Mouse (Mus musculus): Measurements from ENCODE around the gene Lbh. TPM values are rescaled to one million over a fixed set of nuclear protein-coding genes. Genes with fewer than 3 reads are reported as not detected.

Gene Lbh
- polyA plus RNA-seq, 1 experiment: 0.10 TPM

- TF ChIP-seq TAL1 (IDR thresholded peaks at IDR 0.05; ENCODE audit: low read length) (no peak), GATA1 (IDR thresholded peaks at IDR 0.05; ENCODE audit: low read length) (no peak)
- H3K9me3 ChIP-seq (ENCODE audit: control insufficient read depth, low read length): no peaks in the 10 kb centered on the region
- no peaks in the 10 kb centered on the region for H3K4me1 ChIP-seq (ENCODE audit: control insufficient read depth)
- H3K36me3 ChIP-seq (ENCODE audit: control insufficient read depth): no peaks in the 10 kb centered on the region
- no peaks in the 10 kb centered on the region for H3K27me3 ChIP-seq (ENCODE audit: control insufficient read depth)
- no peak overlapping the region for H3K4me3 ChIP-seq (replicated peaks)
These were observed 15.0 kb downstream of the Lbh start for GRCm38 (mm10) chr17:72933116-72933515.

- H3K4me1 ChIP-seq (ENCODE audit: control insufficient read depth): no peaks in the 10 kb centered on the region
- no peaks in the 10 kb centered on the region for H3K36me3 ChIP-seq (ENCODE audit: control insufficient read depth)
- no peak overlapping the region for H3K4me3 ChIP-seq (replicated peaks)
- no peaks in the 10 kb centered on the region for H3K27me3 ChIP-seq (ENCODE audit: control insufficient read depth)
- TF ChIP-seq GATA1 (IDR thresholded peaks at IDR 0.05; ENCODE audit: low read length): no peak
- no peaks in the 10 kb centered on the region for H3K9me3 ChIP-seq (ENCODE audit: control insufficient read depth, low read length)
These were observed 16.0 kb downstream of the Lbh start for GRCm38 (mm10) chr17:72934146-72934545.

- Histone ChIP-seq H3K4me3 (replicated peaks) (no peak overlapping the region), H3K27me3 (ENCODE audit: control insufficient read depth) (no peaks in the 10 kb centered on the region), H3K4me1 (ENCODE audit: control insufficient read depth) (no peaks in the 10 kb centered on the region), H3K9me3 (ENCODE audit: control insufficient read depth, low read length) (no peaks in the 10 kb centered on the region), H3K36me3 (ENCODE audit: control insufficient read depth) (no peaks in the 10 kb centered on the region)
- TF ChIP-seq GATA1 (IDR thresholded peaks at IDR 0.05; ENCODE audit: low read length): no peak
- TF ChIP-seq TAL1 (IDR thresholded peaks at IDR 0.05; ENCODE audit: low read length): no peak
These were observed 16.5 kb downstream of the Lbh start for GRCm38 (mm10) chr17:72934653-72935052.

- no peak for TF ChIP-seq GATA1 (IDR thresholded peaks at IDR 0.05; ENCODE audit: low read length)
- no peak for TF ChIP-seq TAL1 (IDR thresholded peaks at IDR 0.05; ENCODE audit: low read length)
- Histone ChIP-seq H3K4me1 (ENCODE audit: control insufficient read depth) (no peaks in the 10 kb centered on the region), H3K36me3 (ENCODE audit: control insufficient read depth) (no peaks in the 10 kb centered on the region), H3K9me3 (ENCODE audit: control insufficient read depth, low read length) (no peaks in the 10 kb centered on the region; the same call in 1 of the 2 replicates), H3K4me3 (replicated peaks) (no peak overlapping the region), H3K27me3 (ENCODE audit: control insufficient read depth) (no peaks in the 10 kb centered on the region)
These were observed 17.8 kb downstream of the Lbh start for GRCm38 (mm10) chr17:72935921-72936320.

GRCm38 (mm10) chr17:72936336-72936735 lies 18.2 kb downstream of the Lbh start:
- Histone ChIP-seq H3K9me3 (ENCODE audit: control insufficient read depth, low read length) (no peaks in the 10 kb centered on the region; the same call in 1 of the 2 replicates), H3K4me1 (ENCODE audit: control insufficient read depth) (no peaks in the 10 kb centered on the region), H3K27me3 (ENCODE audit: control insufficient read depth) (no peaks in the 10 kb centered on the region), H3K4me3 (replicated peaks) (no peak overlapping the region), H3K36me3 (ENCODE audit: control insufficient read depth) (no peaks in the 10 kb centered on the region)
- TF ChIP-seq GATA1 (IDR thresholded peaks at IDR 0.05; ENCODE audit: low read length): no peak
- TF ChIP-seq TAL1 (IDR thresholded peaks at IDR 0.05; ENCODE audit: low read length): no peak

- H3K27me3 ChIP-seq (ENCODE audit: control insufficient read depth): no peaks in the 10 kb centered on the region
- H3K9me3 ChIP-seq (ENCODE audit: control insufficient read depth, low read length): no peaks in the 10 kb centered on the region; the same call in 1 of the 2 replicates
- TF ChIP-seq GATA1 (IDR thresholded peaks at IDR 0.05; ENCODE audit: low read length): no peak
- no peak for TF ChIP-seq TAL1 (IDR thresholded peaks at IDR 0.05; ENCODE audit: low read length)
- H3K4me3 ChIP-seq (replicated peaks): no peak overlapping the region
- H3K36me3 ChIP-seq (ENCODE audit: control insufficient read depth): no peaks in the 10 kb centered on the region
- no peaks in the 10 kb centered on the region for H3K4me1 ChIP-seq (ENCODE audit: control insufficient read depth)
These were observed 19.1 kb downstream of the Lbh start for GRCm38 (mm10) chr17:72937204-72937603.

- Histone ChIP-seq H3K36me3 (ENCODE audit: control insufficient read depth) (no peaks in the 10 kb centered on the region), H3K27me3 (ENCODE audit: control insufficient read depth) (no peaks in the 10 kb centered on the region), H3K9me3 (ENCODE audit: control insufficient read depth, low read length) (no peaks in the 10 kb centered on the region; the same call in 1 of the 2 replicates), H3K4me1 (ENCODE audit: control insufficient read depth) (no peaks in the 10 kb centered on the region), H3K4me3 (replicated peaks) (no peak overlapping the region)
- TF ChIP-seq TAL1 (IDR thresholded peaks at IDR 0.05; ENCODE audit: low read length): no peak
- no peak for TF ChIP-seq GATA1 (IDR thresholded peaks at IDR 0.05; ENCODE audit: low read length)
These were observed 20.1 kb downstream of the Lbh start for GRCm38 (mm10) chr17:72938026-72938795.

GRCm38 (mm10) chr17:72938871-72939568 lies 20.9 kb downstream of the Lbh start:
- H3K4me1 ChIP-seq (ENCODE audit: control insufficient read depth): no peaks in the 10 kb centered on the region

GRCm38 (mm10) chr17:72939569-72939899 lies 21.4 kb downstream of the Lbh start:
- Histone ChIP-seq H3K4me3 (replicated peaks) (no peak overlapping the region), H3K27me3 (ENCODE audit: control insufficient read depth) (no peaks in the 10 kb centered on the region), H3K4me1 (ENCODE audit: control insufficient read depth) (peaks cover 2% of the 10 kb centered on the region), H3K36me3 (ENCODE audit: control insufficient read depth) (no peaks in the 10 kb centered on the region), H3K9me3 (ENCODE audit: control insufficient read depth, low read length) (no peaks in the 10 kb centered on the region; the same call in 1 of the 2 replicates)
- TF ChIP-seq GATA1 (IDR thresholded peaks at IDR 0.05; ENCODE audit: low read length): no peak
- no peak for TF ChIP-seq TAL1 (IDR thresholded peaks at IDR 0.05; ENCODE audit: low read length)

More at GRCm38 (mm10) chr17:72938871-72939568, 20.9 kb downstream of the Lbh start:
- TF ChIP-seq GATA1 (IDR thresholded peaks at IDR 0.05; ENCODE audit: low read length) (no peak), TAL1 (IDR thresholded peaks at IDR 0.05; ENCODE audit: low read length) (no peak)
- H3K27me3 ChIP-seq (ENCODE audit: control insufficient read depth): no peaks in the 10 kb centered on the region
- no peaks in the 10 kb centered on the region for H3K36me3 ChIP-seq (ENCODE audit: control insufficient read depth)
- no peak overlapping the region for H3K4me3 ChIP-seq (replicated peaks)
- no peaks in the 10 kb centered on the region; the same call in 1 of the 2 replicates for H3K9me3 ChIP-seq (ENCODE audit: control insufficient read depth, low read length)

All from erythroblast, embryonic 14.5 days (primary cell).